Mouse (Mus musculus) E14TG2a.4 (cell line): ENCODE measurements at regions not wholly inside any gene's neighbourhood (a gene's known extent, or its start where the extent isn't known, plus 50 kb on each side); places are given as distances from the start of the nearest gene placed in this dataset.

Experiments used
- CTCF ChIP-seq: conservative IDR thresholded peaks from 2 replicates; pipeline ENCODE4 v1.5.1; 2014; ENCODE audit warnings: low read length
- NANOG ChIP-seq: IDR thresholded peaks from 2 replicates; pipeline ENCODE4 v1.6.1; 2014; ENCODE audit warnings: borderline replicate concordance, low read length, mixed read lengths
- POU5F1 ChIP-seq: IDR thresholded peaks from 2 replicates; pipeline ENCODE4 v1.6.1; 2014; ENCODE audit warnings: low read length, borderline replicate concordance

DNA sequence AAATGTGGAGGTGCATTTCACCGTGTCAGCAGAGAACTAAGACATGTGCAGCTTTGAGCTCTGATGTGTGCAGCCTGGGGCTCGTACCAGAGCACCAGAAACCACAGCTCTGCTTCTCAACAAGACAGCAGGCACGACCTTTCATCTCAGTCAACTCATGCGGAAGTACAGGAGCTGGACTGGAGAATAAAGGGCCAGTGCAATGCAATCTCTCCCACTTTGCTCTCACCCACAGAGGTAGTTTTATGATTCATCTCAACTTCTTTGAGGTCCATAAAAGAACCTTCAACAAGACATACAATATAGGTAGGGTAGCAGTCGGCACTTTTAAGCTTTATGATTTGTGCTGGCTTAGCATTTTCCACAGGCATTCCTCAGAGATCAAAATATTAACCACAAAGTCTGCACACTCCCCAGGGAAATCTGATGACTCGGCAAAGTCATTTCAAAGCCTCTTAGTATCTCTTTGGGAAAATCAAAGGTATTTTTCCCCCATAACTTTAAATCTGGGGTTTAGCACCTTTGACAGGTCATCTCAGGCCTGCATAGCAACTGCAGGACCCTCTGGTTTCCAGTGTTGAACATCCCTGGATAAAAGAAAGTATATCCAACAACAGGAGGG lies 626.7 kb downstream of the Ccdc50 start:
- TF ChIP-seq CTCF = no peak
- no peak for TF ChIP-seq NANOG
- TF ChIP-seq POU5F1 = no peak
